8 mouse cellular contexts compared by ENCODE assay signal in genomic region chr6:114968361-114969212, GRCm38 (mm10). TPM values are rescaled to one million over a fixed set of nuclear protein-coding genes. Genes with fewer than 3 reads are reported as not detected.
DNase-seq lines count a peak whose midpoint lies in the region; ATAC-seq and TF ChIP-seq lines count a peak whose summit lies in the region.

No protein-coding gene starts in this region.

- under 1% methylated on average over 82 of the region's 82 CpGs for WGBS in forebrain, embryonic 11.5 days
- under 1% methylated on average over 82 of the region's 82 CpGs for WGBS in heart, embryonic 15.5 days
- whole genome bisulfite sequencing in liver, embryonic 11.5 days, result under 1% methylated on average over 82 of the region's 82 CpGs
- WGBS in neural tube, embryonic 12.5 days, result under 1% methylated on average over 82 of the region's 82 CpGs

- peak overlapping the region; percentile 100 for H3K4me2 ChIP-seq in forebrain, embryonic 11.5 days (ENCODE audit: low read depth, low read length, severe bottlenecking)
- peak overlapping the region; percentile 100 for H3K4me2 ChIP-seq in heart, embryonic 15.5 days
- H3K4me2 ChIP-seq in liver, embryonic 11.5 days, result peak overlapping the region; percentile 100
- peak overlapping the region; percentile 100 for H3K4me2 ChIP-seq in neural tube, embryonic 12.5 days (replicated peaks)

- peak; percentile 68 for ATAC-seq in forebrain, embryonic 11.5 days (replicated peaks; ENCODE audit: low FRiP score)
- peak; percentile 85 for ATAC-seq in heart, embryonic 15.5 days (replicated peaks; ENCODE audit: insufficient number of reproducible peaks, insufficient read depth, low FRiP score, low read depth)
- ATAC-seq in liver, embryonic 11.5 days (replicated peaks; ENCODE audit: low FRiP score), result peak; percentile 57
- ATAC-seq in neural tube, embryonic 12.5 days (ENCODE audit: low FRiP score, low read depth), result peak; percentile 54

- peak; percentile 51 for DNase-seq in CD4-positive, CD25-positive, alpha-beta regulatory T cell, adult 2 months (ENCODE audit: low read depth, low spot score)
- DNase-seq in forebrain, embryonic 11.5 days (ENCODE audit: low spot score), result peak; percentile 82
- DNase-seq in kidney, postnatal 14 days, result peak; percentile 96
- DNase-seq in liver, embryonic 11.5 days (ENCODE audit: low spot score), result peak; percentile 59
- peak; percentile 82 for DNase-seq in testis, postnatal 10 days (ENCODE audit: low spot score)

- H3K4me1 ChIP-seq in bone marrow macrophage, adult 2 months (ENCODE audit: control insufficient read depth, insufficient read depth, low read length), result no peaks in the 10 kb centered on the region
- 0 out of 2 replicates have a peak, but pooled peaks cover 5% of the 10 kb centered on the region for H3K4me1 ChIP-seq in forebrain, embryonic 11.5 days (replicated peaks; ENCODE audit: control insufficient read depth, insufficient read depth, low read length)
- H3K4me1 ChIP-seq in heart, embryonic 15.5 days (replicated peaks), result peaks cover 14% of the 10 kb centered on the region
- H3K4me1 ChIP-seq in liver, embryonic 11.5 days (replicated peaks; ENCODE audit: control insufficient read depth, insufficient read depth, low read length), result peaks cover 10% of the 10 kb centered on the region
- peaks cover 13% of the 10 kb centered on the region for H3K4me1 ChIP-seq in neural tube, embryonic 12.5 days

- no peaks in the 10 kb centered on the region for H3K36me3 ChIP-seq in forebrain, embryonic 11.5 days (ENCODE audit: control insufficient read depth, insufficient read depth, low read length)
- no peaks in the 10 kb centered on the region for H3K36me3 ChIP-seq in heart, embryonic 15.5 days
- no peaks in the 10 kb centered on the region for H3K36me3 ChIP-seq in liver, embryonic 11.5 days (ENCODE audit: control insufficient read depth, insufficient read depth, low read length)
- no peaks in the 10 kb centered on the region for H3K36me3 ChIP-seq in neural tube, embryonic 12.5 days

- H3K4me3 ChIP-seq in bone marrow macrophage, adult 2 months (ENCODE audit: insufficient read depth, low read length), result peak overlapping the region; percentile 67
- peak overlapping the region; percentile 61 for H3K4me3 ChIP-seq in forebrain, embryonic 11.5 days (ENCODE audit: low read depth, low read length)
- peak overlapping the region; percentile 80 for H3K4me3 ChIP-seq in heart, embryonic 15.5 days
- peak overlapping the region; percentile 65 for H3K4me3 ChIP-seq in liver, embryonic 11.5 days (ENCODE audit: low read depth, low read length)
- H3K4me3 ChIP-seq in neural tube, embryonic 12.5 days, result peak overlapping the region; percentile 67

- peaks cover 27% of the 10 kb centered on the region for H3K27me3 ChIP-seq in forebrain, embryonic 11.5 days (ENCODE audit: control insufficient read depth, insufficient read depth, low read length)
- H3K27me3 ChIP-seq in heart, embryonic 15.5 days, result peaks cover 19% of the 10 kb centered on the region
- peaks cover 48% of the 10 kb centered on the region for H3K27me3 ChIP-seq in liver, embryonic 11.5 days (replicated peaks; ENCODE audit: control insufficient read depth, insufficient read depth, low read length)
- H3K27me3 ChIP-seq in neural tube, embryonic 12.5 days (replicated peaks), result peaks cover 23% of the 10 kb centered on the region

- H3K9me3 ChIP-seq in forebrain, embryonic 11.5 days (ENCODE audit: control insufficient read depth, low read length), result no peaks in the 10 kb centered on the region
- no peaks in the 10 kb centered on the region for H3K9me3 ChIP-seq in heart, embryonic 15.5 days (replicated peaks)
- peaks cover 2% of the 10 kb centered on the region; the same call in 1 of the 2 replicates for H3K9me3 ChIP-seq in liver, embryonic 11.5 days (ENCODE audit: control insufficient read depth, low read length)
- H3K9me3 ChIP-seq in neural tube, embryonic 12.5 days, result no peaks in the 10 kb centered on the region

- no peak for TF ChIP-seq CTCF in bone marrow macrophage, adult 2 months (IDR thresholded peaks at IDR 0.05; ENCODE audit: low read depth, low read length)

- peak overlapping the region; percentile 59 for H3K9ac ChIP-seq in forebrain, embryonic 11.5 days (ENCODE audit: low read length)
- H3K9ac ChIP-seq in heart, embryonic 15.5 days, result peak overlapping the region; percentile 72
- H3K9ac ChIP-seq in liver, embryonic 11.5 days (ENCODE audit: low read depth, low read length), result 0 out of 2 replicates have a peak overlapping the region, but pooled peaks have one; percentile 41
- H3K9ac ChIP-seq in neural tube, embryonic 12.5 days, result peak overlapping the region; percentile 63

- H3K27ac ChIP-seq in bone marrow macrophage, adult 2 months (ENCODE audit: insufficient read depth, low read depth, low read length), result no peak overlapping the region
- H3K27ac ChIP-seq in forebrain, embryonic 11.5 days (ENCODE audit: low read depth, low read length), result no peak overlapping the region
- H3K27ac ChIP-seq in heart, embryonic 15.5 days, result peak overlapping the region; percentile 75
- no peak overlapping the region for H3K27ac ChIP-seq in liver, embryonic 11.5 days (ENCODE audit: low read depth, low read length)
- H3K27ac ChIP-seq in neural tube, embryonic 12.5 days, result no peak overlapping the region

- no peak for TF ChIP-seq POLR2A in bone marrow macrophage, adult 2 months (IDR thresholded peaks at IDR 0.05; ENCODE audit: borderline replicate concordance, low read depth, low read length)

RNA-seq across cellular contexts. Expression of gene Vgll4, which starts 1.2 kb away (rescaled TPM):
- polyA plus RNA-seq in bone marrow macrophage, adult 2 months (2012; ENCODE audit: insufficient read depth, insufficient read length, missing spikeins), result 30.3 and 39.5 TPM in 2 replicates
- 72.0 and 73.1 TPM in 2 replicates for polyA plus RNA-seq in forebrain, embryonic 11.5 days (2014; fragmentation: Nextera tagmentation; extraction: Ambion mirVana)
- 65.4 and 69.6 TPM in 2 replicates for polyA plus RNA-seq in heart, embryonic 15.5 days (2015; fragmentation: Nextera tagmentation; extraction: Ambion mirVana)
- 34.3 and 37.8 TPM in 2 replicates for polyA plus RNA-seq in liver, embryonic 11.5 days (2014; fragmentation: Nextera tagmentation; extraction: Ambion mirVana)
- polyA plus RNA-seq in neural tube, embryonic 12.5 days (2016; fragmentation: Nextera tagmentation; extraction: Ambion mirVana), result 81.7 and 85.3 TPM in 2 replicates
